Mouse (Mus musculus) layer of hippocampus, adult 9-11 months (tissue): ENCODE results near the gene Ces2h.
"Not testable (repeated sequence)": the region's sequence is repeated elsewhere in the genome, so short reads cannot be mapped to it uniquely, and the experiment has no call there.

Source experiments
- DNase-seq: peaks from one replicate; pipeline ENCODE4 v3.0.0; 2022

Ces2h gene

DNA sequence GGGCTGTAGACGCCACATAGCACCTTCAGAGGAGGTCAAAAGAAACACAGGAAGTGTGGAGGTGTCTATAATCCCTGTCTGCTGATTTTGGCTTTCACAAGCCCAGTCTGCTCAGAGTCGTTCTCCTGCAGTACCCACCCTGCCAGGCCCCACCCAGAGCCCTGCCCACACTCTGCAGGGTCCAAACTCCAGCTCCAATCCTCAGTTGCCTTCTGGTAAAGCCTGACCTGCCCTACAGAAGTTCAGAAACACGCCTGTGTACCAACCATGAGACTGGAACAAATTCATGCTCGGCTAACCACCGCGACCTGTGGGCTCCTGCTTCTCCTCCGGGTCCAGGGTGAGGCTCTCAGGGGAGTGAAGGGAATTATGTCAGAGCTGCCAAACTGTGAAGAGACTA lies at the start of gene Ces2h:
Gene Ces2h (plus strand): TSS at position 268 of the 400 bp plus-strand sequence.
- DNase-seq = no peak

DNA sequence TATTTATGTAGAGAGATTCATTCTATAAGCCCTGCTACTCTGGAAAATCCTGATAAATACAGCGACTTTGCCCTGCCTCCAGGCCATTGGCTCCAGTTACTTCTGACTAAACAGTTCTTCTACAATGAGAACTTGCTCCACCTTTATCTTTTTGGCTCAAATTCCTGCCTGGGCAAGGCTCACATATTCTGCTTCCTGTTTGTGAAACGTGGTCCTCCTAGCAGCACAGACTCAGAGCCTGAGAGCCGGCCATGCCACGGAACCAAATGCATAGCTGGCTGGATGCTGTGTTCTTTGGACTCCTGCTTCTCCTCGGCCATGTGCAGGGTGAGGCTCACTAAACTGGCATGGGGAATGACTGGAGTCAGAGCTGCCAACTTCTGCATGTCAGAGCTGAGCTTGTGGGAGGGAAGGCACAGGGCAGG lies 39.1 kb upstream of the Ces2h start, which contains the start of gene Ces2g:
Gene Ces2g (plus strand): TSS at position 182 of the 425 bp plus-strand sequence.
- no peak for DNase-seq

DNA sequence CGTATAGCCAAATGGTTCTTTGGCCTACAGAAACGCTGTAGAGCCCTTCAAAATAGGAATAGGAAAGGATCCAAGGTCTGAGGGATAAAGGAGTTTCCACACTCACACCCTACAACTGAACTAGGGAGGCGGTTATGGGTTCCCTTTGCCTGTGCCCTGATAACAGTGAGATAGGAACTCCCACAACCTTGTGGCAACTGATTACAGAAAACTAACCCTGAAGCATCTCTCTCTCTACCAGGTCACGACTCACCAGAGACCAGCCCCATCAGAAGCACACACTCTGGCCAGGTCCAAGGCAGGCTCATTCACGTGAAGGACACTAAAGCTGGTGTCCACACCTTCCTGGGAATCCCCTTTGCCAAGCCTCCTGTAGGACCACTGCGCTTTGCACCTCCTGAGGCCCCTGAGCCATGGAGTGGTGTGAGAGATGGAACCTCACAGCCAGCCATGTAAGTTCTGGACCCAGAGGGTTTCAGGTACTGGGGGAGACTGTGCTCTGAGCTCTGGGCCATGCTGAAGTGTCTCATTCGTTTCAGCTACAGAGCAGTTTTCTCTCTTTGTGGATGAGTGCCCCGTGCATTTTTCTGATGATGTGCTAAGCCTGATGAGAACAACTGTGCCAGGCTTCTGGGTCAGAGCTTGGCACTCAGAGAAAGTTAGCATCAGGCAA lies 38.3 kb upstream of the Ces2h start:
- no peak for DNase-seq

DNA sequence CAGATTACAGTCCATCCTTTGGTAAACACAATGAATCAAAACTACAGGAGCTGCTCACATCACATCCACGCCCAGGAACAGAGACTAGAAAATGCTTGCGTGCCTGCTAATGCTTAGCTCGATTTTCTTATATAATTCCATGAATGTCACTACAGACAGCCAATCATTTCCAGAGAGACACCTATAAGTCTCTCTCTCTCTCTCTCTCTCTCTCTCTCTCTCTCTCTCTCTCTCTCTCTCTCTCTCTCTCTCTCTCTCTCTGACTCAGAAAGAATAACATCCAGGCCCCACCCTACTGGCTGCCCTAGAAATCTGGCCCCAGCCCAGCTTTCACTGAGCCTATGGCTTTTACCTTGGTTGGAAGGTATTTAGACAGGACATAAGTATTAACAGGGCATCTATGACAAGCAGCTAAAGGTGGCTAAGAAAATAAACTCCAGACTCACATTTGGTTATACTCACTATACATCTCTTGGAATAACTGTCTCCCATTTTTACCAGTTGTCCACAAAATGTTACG lies 37.2 kb upstream of the Ces2h start:
- DNase-seq = no peak

DNA sequence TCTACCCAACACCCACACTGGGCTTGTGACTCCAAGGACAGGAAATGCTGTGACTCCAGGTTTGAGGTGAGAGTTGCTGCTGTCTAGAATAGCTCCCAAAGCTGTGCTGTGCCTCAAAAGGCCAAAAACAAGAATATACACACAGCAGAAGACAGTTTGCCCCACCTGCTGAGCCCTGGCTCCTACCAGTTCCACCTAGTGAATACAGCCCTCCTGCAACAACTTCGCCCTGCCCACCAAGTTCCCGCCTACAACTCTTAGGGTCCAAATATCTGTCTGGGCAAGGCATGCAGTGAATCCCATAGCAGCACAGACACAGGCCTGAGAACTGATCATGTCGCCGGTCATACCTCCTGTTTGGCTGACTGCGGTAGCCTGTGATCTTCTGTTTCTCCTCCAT lies 16.5 kb upstream of the Ces2h start:
- DNase-seq = no peak

DNA sequence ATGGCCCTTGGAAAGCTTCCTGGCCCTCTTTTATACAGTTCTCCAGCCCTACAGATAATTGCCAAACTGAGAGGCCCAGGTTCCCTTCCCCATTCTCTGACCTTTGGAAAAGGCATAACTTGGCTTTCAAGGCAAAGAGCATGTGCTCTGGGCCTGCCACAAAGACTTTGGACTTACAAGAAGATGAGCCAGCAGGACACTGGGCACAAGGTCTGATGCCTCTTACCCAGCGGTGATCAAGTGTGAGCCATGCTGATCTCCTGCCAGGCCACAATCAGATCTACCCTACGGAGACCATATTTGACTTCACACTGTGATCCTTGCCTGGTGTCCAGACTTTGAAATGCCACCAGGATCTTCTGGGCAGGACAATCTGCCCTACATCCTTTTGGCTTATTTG lies 15.7 kb upstream of the Ces2h start:
- no peak for DNase-seq

DNA sequence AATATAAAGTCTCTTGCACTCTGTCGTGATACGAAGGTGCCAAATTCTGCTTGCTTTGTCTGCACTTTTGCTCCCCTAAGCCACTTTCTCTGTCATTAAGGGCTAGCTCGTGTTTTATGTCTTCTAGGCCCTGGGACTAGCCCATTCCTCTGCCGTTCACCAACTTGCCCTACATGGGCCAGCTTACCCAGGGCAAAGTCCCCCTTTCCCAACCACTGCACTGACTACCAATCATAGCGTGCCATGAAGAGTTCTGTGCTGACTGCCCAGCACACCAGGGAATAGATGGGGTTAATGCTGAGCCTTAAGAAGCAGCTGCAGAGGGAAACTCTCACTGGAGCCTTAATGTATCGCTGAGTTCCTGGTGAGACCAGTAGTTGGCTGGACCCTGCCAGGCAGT lies 2.5 kb upstream of the Ces2h start:
- DNase-seq = no peak

DNA sequence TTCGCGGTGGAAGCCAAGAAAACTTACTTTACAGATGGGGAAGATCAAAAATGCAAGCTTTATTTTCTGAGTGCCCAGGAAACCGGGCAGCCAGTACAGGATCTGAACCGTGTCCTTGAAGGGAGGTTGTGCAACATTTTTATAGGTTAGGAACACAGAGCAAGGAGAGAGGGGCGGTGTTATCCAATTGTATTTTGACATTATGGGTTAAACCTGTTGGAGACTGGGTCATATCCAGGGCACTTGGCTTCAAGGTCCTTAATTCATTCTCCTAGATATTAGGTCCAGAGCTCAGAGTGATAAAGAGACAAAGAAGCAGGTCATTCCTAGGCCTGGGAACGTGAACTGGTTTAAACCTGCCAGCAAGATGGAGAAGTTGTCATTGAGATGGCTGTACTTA lies 1.5 kb upstream of the Ces2h start:
- DNase-seq = no peak

DNA sequence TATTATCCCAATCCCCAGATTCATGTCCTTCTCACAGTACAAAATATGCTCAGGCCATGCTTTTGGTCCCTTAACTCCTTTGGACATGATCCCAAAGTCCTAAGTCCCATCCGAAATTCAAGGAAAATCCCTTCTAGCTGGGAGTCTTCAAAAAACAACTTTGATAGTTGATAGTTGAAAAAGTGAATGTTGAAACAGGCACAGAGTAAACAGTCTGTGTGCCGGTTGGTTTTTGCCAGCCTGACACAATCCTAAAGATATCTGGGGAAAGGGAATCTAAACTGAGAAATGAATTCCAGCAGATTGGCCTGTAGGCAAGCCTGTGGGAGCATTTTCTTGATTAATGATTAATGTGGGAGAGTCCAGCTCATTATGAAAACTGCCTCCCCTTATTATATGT lies 9.3 kb downstream of the Ces2h start:
- DNase-seq = no peak

DNA sequence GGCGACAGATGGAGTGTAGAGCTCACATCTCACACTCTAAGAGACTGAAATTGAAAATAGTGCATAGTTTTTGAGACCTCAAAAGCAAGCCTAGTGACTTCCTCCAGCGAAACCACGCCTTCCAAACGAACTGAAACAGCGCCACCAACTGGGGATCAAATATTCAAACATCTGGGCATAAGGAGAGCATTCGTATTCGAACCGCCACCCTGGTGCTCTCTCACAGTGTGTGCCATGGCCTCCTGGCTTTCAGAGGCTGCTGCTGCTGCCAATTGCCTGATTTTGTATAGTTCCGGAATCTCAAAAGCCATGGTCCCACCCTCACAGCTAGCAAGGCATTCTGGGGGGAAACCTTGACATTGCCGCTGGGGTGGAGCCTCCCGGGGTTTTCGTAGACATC lies 10.5 kb downstream of the Ces2h start:
- DNase-seq = no peak

DNA sequence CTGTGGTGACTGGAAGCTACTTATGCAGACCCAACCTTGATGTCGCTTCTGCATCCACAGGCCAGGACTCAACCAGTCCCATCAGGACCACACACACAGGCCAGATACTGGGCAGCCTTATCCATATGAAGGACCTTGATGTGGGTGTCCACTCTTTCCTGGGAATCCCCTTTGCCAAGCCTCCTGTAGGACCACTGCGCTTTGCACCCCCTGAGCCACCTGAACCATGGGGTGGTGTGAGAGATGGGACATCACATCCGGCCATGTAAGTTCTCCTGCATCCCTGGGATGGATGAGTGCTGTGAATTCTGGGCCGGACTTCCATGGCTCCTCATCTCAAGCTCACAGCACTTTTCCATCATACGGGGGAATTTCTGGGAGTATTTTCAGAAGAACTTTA lies 13.7 kb downstream of the Ces2h start:
- DNase-seq = no peak

DNA sequence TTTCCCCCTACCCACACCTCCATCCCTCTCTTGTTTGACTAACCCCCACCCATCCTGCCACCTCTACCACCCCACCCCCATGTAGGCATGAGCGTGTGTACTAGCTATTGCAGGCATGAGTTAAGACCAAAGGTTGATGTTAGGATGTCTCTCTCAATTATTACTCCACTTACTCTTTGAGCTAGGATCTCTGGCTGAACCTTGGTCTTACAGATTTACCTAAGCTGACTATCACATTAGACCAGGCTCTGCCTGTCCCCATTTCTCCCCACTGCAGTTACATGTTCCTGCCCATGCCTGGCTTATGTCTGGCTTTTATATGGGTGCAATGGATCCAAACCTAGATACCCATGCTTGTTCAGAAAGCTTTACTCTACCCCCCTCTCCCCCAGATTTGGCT lies 21.3 kb downstream of the Ces2h start:
- no peak for DNase-seq

DNA sequence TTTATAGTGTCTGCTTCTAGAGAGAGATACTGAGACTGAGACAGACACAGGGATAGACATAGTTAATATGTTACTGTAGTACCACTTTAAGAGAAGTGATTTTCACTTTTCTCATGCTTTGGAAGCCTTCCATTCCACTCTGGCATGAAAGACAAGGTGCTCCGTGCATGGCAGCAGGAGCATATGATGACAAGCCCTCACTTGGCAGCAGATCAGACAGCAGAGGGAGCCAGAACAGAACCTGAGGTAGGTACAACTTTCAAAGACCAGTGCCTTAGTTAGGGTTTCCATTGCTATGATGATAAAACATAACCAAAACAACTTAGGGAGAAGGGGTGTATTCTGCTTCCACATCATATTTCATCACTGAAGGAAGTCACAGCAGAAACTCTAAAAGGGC lies 22.4 kb downstream of the Ces2h start:
- no peak for DNase-seq

DNA sequence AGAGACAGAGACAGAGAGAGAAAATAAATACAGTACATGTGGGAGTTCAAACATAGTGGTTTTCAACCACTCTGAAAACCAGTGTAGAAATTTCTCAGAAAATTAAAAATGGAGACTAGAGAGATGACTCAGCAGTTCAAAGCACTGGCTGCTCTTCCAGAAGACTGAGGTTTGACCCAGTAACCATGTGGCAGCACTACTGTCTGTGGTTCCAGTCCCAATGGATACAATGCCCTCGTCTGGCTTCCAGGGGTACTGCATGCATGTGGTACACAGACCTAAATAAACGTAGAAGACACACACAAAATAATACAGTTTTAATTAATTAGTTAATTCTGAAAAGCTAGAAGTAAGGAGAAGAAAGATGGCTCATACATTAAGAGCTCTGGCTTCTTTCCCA lies 24.4 kb downstream of the Ces2h start:
- DNase-seq = no peak

DNA sequence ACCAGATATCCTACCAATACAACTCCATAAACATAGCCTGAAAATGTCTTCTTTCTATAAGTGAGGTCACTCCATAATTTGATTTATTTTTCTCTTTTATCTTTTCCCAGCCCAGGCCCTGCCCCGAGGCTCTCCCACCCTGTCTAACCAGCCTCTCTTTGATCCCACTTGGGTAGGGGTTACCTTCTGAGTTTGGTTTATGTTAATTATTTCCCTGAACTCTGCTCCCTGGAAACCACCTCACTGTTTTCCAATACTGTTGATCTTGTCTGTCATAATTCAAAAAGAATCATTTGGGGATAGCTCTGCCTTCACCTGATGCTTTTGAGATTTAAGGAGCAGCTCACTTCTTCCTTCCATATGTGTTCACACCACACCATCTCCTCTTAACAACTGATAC lies 42.9 kb downstream of the Ces2h start:
- no peak for DNase-seq

DNA sequence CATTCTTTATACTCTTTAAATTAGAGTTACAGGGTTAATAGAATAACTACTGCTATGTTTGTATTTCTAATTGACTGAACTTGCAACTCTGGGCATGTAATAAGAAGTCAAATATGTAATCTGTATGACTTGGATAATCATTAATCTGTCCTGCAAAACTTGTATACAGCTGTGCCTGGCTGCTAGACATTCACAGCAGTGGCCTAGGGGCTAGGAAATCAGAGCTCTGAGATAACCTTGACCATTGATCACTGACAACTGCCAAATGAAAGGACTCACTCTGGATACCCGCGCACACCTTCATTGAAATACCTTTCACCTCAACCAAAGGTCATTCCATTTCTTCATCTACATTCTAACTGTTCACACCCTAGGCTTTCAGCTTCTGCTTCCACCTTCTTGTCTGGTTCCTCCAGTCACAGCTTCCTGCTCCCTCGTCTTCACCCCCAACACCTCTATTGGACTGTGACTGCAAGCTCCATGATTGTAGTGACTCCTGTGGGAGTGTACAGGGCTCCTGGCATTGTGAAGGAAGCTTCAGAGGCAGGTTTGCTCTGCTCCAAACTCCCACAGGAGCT lies 45.3 kb downstream of the Ces2h start:
- DNase-seq = no peak

DNA sequence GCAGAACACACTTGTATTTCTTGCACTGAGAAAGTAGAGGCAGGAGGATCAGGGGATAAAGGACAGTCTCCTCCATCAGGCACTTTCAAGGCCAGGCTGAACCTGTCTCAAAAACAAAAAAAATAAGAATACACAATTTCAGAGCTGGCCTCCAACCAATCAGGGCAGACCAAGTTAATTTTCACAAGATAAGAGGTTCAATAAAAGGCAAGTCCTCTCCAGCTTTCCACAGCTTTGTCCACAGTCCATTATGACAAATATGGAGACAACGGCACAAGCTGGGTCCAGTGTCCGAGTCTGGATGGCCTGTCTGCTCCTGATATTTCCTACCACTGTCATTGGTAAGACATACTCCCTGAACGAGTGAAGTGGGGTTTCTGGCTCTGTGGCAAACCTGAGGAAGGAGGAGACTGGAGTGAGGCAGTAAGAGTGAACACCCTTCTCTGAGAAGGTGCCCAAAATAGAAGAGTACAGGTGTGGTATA lies 47.8 kb downstream of the Ces2h start, which contains the start of gene Ces3a:
Gene Ces3a (plus strand): TSS at position 231 of the 484 bp plus-strand sequence.
- no peak for DNase-seq

DNA sequence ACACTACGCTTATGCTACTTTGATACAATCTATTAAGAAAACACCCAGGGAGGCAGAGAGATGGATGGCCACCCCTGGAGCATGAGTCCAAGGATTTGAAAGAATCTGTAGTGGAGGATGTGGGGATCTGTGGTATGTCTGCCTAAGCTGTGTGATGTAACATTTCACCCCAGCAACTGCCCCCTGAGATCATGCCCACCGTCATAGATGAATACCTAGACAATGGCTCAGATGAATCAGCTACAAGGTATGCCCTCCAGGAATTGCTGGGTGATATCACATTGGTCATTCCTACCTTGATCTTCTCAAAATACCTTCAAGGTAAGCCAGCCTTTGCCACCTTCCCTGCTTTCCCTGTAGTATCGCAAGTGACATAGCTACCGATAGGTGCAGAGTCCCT lies 55.6 kb downstream of the Ces2h start:
- no peak for DNase-seq

DNA sequence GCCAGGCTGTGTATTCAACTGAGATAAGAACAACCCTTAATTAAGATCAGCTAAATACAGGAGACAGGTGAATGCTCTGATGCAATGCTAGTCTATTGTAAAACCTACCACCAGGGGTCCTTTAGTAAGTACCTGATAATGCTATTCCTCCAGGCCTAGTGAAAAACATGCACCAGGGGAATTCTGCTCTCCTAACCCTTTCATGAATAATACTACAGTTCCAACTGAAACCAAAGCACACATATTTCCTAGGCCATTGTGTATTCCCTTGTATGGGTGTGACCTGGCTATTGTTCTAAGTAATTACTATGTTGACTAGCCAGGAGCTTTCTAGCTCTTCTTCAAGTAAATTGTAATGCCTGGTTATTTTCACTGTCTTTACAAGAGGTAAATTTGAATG lies 59.4 kb downstream of the Ces2h start:
- DNase-seq = no peak

DNA sequence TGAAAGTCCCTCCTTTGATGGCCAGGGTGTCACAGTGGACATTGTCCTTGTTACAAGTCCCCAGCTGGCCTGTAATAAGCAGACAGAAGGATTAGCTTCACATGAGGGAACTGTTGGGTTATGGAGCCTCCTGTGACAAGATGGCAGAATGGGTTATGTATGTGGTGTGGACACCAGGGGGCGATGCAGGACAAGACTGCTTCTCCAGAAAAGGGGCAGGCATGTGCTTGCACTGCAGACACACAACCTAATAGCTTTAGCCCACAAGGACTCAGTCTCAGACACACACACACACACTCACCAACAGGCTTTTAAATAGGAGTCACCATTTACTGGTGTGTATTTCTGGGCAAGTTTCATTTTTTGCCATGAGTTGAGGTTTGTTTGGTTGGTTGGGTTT lies 66.1 kb downstream of the Ces2h start:
- DNase-seq = no peak

DNA sequence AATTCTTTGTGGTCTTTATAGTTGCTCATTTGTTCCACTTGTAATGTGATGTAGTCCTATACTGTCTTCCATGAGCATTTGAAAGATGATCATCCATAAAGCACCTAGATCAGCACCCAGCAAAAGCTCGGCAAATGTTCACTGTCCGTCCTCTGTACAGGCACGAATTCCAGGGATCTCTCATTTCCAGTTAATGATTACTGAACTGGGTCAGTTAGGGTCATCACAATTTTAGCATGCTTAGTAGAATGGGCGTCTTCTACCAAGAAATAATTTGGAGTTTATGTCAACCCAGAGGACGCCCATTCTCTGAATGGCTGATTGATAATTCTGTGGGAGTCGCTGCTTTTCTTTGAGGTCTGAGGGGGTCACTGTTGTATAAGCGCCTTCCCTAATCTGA lies 67.3 kb downstream of the Ces2h start:
- not testable (repeated sequence) for DNase-seq

DNA sequence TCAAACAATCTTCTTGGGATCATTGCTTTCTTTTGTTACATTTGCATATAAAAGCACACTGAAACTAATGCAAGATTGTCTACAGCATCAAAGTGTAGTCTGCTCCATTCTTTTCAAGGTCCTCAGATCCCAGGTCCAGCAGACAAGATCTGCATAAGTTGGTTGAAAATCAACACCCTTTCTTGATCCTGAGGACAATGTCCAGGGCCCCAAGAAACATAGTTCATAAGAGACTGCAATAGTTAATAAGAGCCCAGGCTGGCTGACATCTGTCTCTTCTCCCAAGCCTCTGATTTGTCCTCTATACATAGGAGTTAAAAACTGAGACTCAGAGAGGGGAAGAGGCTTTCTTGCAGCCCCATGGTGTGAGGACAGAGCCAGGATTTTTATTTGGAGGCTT lies 68.3 kb downstream of the Ces2h start:
- no peak for DNase-seq
